In the genomic region with DNA sequence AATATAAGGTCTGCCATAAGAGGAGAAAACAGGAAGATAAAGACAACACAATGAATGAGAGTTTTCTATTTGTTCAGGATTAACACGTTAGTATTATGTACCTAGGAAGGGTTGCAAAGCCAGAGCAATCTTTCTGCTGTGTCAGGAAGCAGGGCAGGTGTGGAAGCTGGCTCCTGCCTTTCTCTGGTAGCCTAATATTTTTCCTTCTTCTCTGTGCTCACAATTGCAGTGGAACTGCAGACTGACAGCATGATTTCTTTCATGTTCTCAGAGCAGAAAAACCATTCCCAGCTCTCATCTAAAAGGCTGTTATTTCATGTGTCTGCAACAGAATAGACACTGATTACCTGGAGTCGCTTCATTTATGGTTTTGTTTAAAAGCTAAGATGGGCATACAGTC, we compare ENCODE assay signal across 18 mouse cellular contexts. TPM values are rescaled to one million over a fixed set of nuclear protein-coding genes. Genes with fewer than 3 reads are reported as not detected.
"Had no signal": no experiment of that assay in that cellular context is flagged by ENCODE, and none has a peak within 500 bp of the region (broad histone marks: within the 10 kb centered on the region; RNA-seq: fewer than 3 reads in every experiment).

No protein-coding gene starts in this region.

- H3K4me1 ChIP-seq: limb, embryonic 12.5 days; neural tube, embryonic 12.5 days had no signal

- H3K27me3 ChIP-seq: limb, embryonic 12.5 days; neural tube, embryonic 12.5 days had no signal

- H3K27ac ChIP-seq: kidney, postnatal 0 days; limb, embryonic 12.5 days; liver, embryonic 14.5 days; neural tube, embryonic 12.5 days had no signal

- H3K4me2 ChIP-seq: limb, embryonic 12.5 days; neural tube, embryonic 12.5 days had no signal

- H3K9me3 ChIP-seq: limb, embryonic 12.5 days; neural tube, embryonic 12.5 days had no signal

- DNase-seq: kidney, adult 11 months; kidney, adult 9 months; kidney, postnatal 36 days; layer of hippocampus, adult 9-11 months; liver; lung, adult 18-20 months; right cerebral cortex, adult 18-20 months; right cerebral cortex, postnatal 25 days; thymus, postnatal 36 days had no signal

- H3K36me3 ChIP-seq: limb, embryonic 12.5 days; neural tube, embryonic 12.5 days had no signal

- H3K9ac ChIP-seq: limb, embryonic 12.5 days; liver, embryonic 14.5 days; neural tube, embryonic 12.5 days had no signal

- H3K4me3 ChIP-seq: limb, embryonic 12.5 days; neural tube, embryonic 12.5 days had no signal

RNA-seq across cellular contexts. Expression of gene Myo3a, which starts 23.7 kb away (rescaled TPM):
- total RNA-seq: megakaryocyte-erythroid progenitor cell, adult 5-6 weeks; monocyte, adult 5-6 weeks had no signal
- polyA plus RNA-seq: limb, embryonic 12.5 days; liver, embryonic 14.5 days; lung, embryonic 16.5 days; neural tube, embryonic 12.5 days; small intestine, adult 2 months; thymus, postnatal 0 days had no signal
